Mouse (Mus musculus) gastrocnemius, adult 8-10 months (tissue): ENCODE measurements around the gene Vps41. TPM values are rescaled to one million over a fixed set of nuclear protein-coding genes. Genes with fewer than 3 reads are reported as not detected.

Source experiments
- DNase-seq, 2 experiments: peaks; one replicate each; pipeline ENCODE4 v3.0.0; 2022; ENCODE audit warnings: low spot score in 2 of 2
- total RNA-seq, 4 experiments: library from RNA; stranded (reverse); gene quantifications; 2 replicates each; pipeline ENCODE4 v1.2.4; 2022

Gene Vps41
- total RNA-seq, 4 experiments from 2014 or later: 32.6 to 38.2 (median 35.6) TPM

DNA sequence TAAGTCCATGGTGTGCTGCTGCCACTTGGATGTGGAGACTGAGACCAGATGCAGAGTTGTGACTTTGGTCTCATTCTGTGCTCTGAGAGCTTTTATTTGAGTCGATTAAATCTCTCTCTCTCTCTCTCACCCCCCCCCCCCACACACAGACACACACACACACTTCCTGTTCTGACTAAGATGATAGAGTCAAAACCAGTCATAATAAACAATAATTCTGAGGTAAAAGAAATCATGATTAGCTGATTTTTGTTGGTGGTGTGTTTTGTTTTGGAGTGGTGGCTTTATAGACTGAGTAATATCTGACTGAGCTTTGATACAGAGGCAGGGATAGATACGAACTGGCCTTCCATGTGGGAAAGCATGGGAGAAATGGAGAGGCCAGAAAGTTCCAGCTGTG is 74.6 kb downstream of the Vps41 start:
- DNase-seq: no peak

DNA sequence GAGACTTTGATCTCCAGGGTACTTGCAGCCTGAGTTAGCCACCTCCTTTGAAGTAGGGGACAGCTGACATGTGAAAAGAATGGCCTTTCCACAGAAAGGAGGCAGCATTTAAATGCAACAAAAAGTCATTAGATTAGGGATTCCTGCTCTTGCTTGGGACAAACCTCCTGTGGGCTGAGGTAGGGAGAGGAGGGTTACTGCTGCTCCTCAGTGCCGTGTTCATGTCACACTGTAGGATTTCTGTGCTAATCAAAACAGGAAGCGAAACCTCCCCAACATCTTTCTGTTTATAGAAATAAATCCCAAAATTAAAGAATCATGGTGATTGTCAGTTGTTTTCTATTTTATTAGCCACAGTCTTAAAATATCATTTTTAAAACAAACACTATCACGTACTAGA is 77.4 kb downstream of the Vps41 start:
- no peak for DNase-seq

DNA sequence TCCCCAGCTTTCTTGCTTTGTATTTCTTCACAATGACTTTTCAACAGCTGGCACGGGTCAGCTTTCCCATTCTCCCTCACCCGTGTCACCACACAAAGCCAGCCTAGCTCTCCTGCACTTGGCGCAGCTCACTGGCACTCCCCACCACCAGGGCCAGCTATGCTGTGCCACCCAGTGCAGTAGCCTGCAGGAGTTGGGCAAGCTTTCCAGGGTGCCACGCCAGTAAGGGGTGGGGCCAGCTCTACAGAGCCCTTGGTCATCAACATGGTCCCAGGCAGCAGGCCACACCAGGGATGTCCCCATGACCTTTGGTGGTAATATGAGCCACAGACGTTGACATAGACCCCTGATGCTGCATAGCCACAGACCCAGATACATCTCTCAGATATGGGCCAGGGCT is 80.5 kb downstream of the Vps41 start:
- DNase-seq: peak in 1 of 2 experiments; percentile 6

DNA sequence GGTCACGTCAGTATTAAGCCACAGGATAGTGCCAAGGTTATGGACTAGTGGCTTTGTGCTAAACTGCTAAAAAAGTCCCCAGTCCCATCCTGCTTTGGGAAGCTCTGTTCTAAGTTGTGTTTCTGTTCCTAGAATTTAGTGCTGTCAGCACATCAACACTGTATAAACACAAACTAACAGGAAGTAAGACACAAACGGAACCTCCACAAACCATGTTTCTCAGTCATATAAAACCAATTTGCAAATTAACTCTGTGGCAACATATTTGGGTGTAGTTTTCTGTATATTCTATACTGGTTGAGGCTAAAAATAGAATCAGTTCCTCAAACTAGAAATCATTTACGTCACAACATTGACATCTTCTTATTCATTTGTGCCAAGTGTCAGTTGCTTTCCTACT is 83.3 kb downstream of the Vps41 start:
- DNase-seq: no peak

DNA sequence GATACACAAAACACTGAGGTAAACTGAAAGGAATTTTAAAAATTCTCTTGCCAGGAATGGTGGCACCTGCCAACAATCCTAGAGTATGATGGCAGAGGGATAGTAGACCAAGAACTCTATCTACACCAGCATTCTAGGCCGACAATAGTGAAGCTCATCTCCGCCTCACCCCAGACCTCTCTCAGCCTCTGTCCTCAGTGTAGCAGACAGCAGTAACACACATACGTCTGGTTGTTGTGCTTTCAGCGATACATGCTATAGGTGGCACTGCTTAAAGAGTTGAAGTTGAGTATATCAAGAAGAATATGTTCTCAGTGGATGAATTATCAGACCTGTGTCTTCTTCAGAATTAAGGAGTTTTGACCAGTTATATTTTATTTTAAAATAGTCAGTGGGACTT is 92.4 kb downstream of the Vps41 start:
- no peak for DNase-seq

DNA sequence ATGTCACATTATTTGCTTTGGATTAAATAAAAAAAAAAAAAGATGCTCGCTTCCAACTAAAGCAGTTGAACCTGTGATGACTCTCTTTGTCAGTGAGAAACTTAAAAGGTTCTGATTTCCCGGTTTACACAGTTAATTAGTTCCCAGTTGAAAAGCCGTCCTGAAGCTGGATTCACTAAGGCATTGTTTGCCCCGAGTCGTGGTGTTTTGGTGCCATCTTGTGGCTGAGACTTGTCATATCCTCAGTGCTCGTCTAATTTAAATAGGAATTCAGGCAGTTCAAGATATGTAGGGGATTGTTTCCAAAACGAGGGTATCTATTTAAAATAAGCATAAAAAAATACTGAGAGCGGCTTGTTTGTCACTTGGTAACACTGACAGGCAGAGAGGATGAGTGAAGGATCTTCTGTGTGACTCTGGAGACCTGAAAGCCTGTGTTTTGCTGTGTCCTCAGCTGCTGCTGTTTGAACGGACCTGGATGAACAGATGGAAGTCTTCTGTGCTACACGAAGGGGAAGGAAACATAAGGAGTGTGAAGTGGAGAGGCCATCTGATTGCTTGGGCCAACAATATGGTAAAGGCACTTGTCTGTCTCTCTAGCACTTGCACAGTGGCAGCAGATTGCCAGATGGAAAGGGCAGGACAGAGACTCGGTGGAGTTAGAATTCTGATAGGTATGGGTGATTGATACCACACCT is 93.0 kb downstream of the Vps41 start:
- DNase-seq: no peak

DNA sequence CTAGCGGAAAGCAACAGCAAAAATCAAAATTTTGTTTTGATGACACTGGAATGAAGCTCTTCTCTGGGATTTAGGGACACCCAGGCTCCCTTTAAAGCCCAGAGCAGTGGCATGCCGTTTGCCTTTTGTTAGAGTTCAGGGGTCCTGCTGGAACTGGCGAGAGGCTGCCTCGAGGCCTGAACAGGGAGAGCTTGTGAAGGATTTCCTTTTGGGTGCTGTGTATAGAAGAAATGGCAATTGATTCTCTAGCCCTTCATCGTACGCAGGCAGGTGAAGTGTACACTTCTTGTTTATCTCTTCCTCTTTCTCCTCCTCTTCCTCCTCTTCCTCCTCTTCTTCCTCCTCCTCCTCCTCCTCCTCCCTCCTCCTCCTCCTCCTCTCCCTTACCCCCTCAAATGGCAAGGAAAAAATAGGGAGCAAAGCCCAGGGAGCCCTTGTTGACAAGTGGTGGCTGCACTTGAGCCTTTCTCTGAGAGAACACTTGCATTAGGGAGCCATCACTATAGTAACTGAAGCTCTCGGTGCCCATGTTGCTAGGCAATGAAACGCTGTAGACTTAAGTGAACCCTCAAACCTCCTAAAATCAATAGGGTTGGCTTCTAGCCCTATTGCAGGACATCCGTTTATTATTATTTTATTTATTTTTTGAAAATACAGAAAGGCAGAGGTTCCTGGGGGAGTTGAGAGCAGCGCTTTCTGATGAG is 107.5 kb downstream of the Vps41 start:
- no peak for DNase-seq

DNA sequence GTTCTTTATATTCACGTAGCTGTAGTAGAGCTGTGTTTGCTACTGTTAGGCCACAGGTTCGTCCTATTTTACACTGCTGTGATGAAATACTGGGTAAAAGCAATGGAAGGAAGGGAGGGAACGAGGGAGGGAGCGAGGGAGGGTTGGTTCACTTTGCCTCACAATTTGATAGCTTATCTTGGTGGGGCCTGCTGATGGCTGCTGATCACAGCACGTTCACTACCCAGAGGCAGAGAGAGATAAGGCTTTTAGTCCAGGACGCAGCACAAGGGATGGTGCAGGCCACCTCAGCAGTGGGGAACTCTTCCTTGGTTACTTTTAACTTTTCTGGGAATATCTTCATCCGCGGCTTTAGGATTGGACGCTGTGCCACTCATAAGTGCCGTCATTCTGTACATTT is 109.9 kb downstream of the Vps41 start:
- no peak for DNase-seq

DNA sequence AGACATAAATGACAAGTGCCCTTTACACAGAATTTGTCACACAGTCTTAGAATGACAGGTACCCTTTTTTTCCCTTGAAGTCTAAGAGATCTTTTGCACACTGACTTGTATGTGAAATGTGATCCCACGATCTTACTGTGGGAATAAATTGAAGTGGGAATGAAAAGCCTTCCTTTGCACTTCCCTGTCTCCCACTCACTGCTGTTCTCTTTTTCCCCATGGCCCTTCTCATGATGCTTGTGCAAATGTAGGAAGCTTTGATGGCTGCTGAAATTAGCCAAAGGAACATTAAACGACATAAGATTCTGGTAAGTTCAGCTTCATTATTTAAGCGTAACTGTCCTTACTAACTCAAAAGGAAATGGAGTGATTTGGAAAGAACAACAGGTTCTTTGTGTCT is 113.4 kb downstream of the Vps41 start:
- DNase-seq: no peak

DNA sequence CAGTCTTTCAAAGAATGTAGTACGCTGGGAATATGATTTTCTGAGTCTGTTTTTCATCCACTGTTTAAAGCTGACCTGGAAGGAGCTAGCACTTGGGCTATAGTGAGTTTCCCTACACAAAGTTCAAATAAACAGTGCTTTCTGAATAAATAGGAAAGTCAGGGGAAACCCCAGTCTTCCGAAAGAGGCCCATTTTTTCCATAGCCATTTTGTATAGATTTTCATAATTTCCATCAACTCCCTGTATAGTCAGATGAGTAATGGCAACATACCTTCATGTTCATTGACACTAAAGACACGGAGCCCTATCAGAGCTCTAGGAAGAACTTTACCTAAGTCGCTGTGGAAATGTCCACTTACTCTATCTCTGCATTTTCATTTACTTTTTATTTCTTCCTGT is 122.1 kb downstream of the Vps41 start:
- DNase-seq: no peak

DNA sequence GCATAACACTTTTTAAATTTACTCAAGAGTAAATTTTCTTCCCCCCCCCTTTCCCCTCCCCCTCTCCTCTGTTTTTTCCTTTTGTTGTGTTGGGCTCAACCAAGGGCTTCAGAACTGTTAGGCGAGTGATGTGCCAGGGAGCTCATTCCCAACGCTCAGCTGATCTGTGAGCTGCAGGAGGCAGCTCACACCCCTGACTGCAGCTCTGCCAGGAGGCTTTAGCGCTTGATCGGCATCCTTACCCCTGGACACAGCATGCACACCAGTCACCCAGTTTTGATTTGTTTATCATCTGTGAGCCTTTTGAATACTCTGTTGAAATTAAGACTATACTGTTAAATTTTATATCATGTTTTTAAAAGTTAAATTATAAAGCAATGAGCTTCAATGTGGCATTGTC is 123.3 kb downstream of the Vps41 start:
- DNase-seq: no peak

DNA sequence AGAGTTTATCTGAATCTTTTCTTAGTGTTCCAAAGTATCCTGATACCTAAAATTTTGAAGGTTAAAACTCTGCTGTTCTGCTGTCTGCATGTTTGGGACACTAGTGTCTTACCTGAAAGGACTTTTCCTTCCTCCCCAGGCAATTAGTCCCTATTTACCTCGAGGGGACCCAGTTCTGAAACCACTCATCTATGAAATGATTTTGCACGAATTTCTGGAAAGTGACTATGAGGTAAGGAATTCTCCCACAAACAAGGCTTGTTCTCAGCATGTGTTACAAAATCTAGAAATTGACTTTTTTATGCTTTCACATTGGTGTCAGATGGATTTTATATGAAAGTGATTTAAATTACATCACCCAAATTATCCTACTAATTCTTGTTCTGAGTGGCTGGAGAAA is 123.9 kb downstream of the Vps41 start:
- no peak for DNase-seq

DNA sequence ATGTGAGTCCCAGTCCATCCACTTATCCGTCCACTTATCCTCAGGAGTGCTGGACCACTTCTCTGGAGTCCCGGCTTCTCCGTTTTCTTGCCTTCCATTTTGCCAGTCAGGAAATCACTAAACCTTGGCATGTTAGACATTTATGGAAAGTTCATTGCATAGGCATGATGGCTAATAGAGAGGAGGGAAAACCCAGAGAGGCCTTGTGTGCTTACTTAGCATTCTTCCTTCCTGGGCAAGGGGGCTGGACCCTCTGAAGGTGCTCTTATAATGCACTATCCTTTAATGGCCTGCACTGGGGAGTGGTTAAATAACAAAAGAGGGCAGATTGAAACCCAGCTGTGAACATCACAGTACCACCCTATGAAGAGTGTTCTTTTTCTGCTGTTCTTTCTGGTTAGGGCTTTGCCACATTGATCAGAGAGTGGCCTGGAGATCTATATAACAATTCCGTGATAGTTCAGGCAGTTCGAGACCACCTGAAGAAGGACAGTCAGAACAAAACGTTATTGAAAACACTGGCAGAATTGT is 124.7 kb downstream of the Vps41 start:
- no peak for DNase-seq

DNA sequence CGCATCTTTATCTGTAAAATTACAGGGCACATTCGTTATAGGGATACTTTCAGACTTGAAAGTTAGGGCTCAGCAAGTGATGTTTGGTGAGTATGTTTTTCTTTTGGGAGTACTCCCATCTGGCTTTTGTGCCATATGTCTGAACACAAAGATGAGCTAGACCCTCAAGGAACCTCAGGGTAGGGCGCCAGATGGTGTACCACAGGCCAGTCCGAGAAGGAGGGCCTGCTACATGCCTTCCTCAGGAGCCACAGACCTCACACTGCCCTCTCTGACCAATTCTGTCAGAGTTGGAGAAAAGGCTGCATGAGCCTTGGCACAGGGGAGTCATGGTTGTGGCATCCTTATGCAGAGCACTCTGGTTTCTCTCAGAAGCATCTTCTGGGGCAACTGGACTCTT is 125.5 kb downstream of the Vps41 start:
- no peak for DNase-seq

DNA sequence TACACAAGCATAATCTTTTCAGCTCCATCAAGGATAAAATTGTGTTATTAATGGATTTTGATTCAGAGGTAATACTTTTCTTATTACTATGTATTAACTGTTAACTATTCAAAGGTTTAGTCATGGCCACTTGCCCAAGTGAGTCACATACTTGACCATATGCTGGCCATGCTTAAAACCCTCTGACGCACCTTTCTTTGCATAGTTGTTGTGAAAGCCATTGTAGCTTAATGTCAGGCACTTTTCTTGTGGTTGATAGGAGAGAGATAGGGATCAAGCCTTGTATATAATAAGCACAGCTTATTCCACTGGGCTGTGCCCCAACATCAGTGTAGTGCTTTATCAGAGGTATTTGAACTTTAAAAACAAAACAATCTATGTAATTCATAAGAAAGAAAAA is 126.5 kb downstream of the Vps41 start:
- DNase-seq: no peak

DNA sequence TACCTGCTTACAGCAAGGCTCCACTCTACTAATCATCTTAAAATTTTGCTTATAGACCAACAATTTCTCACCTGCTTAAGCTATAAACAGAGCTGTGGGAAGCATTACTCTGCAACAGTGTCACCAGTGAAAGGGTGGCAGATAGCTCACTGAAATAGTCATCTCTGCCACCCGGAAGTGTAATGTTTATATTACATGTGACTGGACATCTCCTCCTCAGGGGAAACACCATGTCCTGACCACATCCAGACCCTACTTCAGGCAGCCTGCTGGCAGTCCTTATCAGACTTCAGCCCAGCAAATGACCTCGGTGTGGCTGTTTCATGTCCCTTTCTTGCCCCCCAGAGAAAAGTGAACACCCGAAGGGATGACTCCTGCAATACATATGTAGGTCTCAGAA is 130.3 kb downstream of the Vps41 start:
- no peak for DNase-seq

DNA sequence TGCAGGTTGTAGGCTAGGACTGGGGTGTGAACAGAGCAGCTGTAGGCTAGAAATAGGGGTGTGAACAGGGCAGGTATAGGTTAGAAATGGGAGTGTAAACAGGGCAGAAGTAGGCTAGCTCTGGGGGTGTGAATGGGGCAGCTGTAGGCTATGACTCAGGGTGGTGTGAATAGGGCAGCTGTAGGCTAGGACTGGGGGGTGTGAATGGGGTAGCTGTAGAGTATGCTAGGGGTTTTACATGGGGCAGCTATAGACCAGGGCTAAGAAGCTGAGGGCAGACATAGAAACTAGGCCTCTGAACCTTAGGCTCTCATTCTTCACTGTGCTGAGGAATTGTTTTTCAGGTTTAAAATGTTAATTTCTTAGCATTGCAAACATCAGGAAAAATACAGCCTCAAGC is 132.5 kb downstream of the Vps41 start:
- no peak for DNase-seq

DNA sequence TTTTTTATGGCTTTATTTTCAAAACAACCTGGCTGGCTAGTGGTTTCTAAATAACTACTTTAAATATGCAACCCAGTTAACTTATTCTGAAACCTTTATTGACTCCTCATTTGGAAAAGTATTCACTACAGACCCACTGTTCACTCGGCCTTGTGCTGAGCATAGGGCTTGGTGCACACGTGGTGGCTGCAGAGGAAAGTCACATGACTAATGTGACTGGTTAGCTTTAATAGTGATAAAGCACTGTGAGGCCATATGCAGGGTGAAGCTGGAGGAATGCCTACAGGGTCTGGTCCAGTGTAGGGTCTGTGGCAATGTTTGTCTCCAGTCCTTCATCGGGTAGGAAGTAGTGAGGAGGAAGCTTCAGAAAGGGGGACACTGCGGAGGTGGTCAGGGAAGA is 134.1 kb downstream of the Vps41 start:
- DNase-seq: no peak

DNA sequence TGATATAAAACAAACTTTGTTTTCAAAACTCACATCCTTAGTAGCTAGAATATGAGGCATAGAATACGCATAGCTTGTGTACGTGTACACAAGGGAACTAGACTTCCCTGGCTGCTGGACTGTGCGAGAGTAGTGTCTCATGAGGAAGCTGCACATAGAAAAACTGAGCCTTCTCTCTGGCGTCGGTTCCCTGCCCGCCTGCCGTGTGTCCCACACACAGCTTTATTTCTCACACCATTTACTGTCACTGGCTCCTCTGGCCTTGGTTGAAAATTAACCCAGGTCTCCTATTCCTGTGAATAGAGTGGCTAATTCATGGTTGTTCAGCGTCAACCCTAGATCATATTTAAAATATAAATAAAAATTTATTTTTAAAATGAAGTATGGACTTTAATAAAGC is 135.6 kb downstream of the Vps41 start:
- DNase-seq: no peak

DNA sequence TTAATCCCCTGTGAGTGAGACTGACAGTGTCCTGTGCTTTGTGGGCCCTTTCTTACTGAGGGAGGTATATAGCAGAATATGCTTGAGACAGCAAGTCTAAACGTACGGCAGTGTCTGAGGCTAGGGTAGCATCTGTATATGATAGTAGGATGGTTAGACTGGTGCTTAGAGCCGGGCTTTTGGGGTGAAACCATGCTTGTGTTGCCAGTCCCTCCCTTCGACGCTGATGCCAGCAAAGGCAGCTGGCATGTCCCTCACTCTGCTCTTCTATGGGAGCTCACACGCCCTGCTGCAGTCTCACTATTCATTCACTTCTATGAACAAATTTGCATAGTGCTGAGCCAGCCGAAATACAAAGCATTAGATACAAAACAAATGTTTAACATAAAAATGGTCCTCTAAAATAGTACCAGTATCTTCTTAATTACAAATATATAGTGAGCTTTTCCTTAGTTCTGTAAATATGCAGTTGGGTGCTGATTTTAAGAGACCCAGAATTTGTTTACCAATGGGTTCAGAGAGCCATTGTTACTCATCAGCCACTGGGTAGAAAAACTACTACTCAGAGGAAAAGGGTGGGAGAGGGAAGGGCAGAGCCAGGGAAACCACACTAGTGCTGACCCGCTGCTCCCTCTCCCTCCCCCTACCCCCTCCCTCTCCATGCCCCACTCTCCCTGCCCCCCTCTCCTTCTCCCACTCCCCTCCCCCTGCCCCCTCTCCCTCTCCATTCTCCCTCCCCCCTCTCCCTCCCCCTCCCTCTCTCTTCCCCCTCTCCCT is 139.1 kb downstream of the Vps41 start:
- DNase-seq: no peak

DNA sequence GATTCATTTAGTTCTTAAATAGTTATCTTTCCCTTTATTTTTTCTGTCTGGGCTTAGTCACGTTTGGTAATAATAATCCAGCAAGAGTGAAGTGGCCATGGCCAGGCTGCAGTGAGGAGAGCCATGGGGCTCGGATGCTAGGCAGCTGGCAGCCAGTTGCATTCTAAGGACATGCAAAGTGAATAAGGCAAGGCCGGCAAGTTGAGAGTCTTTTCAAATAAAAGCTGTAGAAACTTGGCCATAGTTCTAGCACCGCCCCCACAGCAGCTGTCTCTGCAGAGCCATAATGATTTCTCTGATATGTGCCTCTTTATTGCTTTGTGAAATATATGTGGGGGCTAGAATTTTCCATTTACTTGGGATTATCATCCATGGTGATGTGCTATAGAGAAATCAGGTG is 141.1 kb downstream of the Vps41 start:
- no peak for DNase-seq

DNA sequence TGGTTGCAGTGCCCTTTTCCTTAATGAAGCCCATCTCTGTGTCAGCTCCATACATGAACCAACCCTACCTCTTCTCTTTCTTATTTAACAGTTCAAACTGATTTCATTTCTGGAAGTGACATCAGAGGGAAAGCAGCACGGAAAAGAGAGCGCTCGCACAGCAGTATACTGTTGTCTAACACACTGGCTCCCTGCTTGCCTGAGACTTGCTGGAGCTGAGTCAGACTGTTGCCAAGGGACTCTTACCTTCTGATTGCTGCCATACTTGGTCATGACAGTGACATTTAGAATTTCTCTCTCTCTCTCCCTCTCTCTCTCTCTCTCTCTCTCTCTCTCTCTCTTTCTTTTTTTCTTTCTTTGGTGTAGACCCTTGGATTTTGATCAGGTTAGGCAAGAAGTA is 142.3 kb downstream of the Vps41 start:
- DNase-seq: no peak
